Mouse (Mus musculus): ENCODE measurements at regions not wholly inside any gene's neighbourhood (a gene's known extent, or its start where the extent isn't known, plus 50 kb on each side); places are given as distances from the start of the nearest gene placed in this dataset.

DNA sequence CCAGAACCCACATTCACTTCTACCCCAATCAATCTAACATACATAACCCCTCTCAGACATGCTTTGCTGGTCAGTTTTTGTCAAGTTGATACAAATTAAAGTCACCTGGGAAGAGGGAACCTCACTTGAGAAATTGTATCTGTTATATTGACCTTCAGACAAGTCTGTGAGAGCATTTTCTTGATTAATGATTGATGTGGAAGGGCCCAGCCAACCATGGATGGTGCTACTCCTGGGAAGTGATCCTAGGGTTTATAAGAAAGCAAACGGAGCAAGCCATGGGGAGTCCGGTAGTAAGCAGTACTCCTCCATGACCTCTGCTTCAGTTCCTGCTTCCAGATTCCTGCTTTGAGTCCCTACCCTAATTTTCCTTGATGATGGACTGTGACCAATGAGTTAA, 116.6 kb upstream of the Tcerg1l start:
- H3K27me3 ChIP-seq (ENCODE audit: control insufficient read depth, insufficient read depth, low read length), result no peaks in the 10 kb centered on the region
- no peak overlapping the region for H3K4me2 ChIP-seq (ENCODE audit: low read depth, low read length)
- no peak overlapping the region for H3K27ac ChIP-seq (ENCODE audit: low read depth)
- H3K4me3 ChIP-seq (ENCODE audit: low read depth, low read length), result no peak overlapping the region
- DNase-seq (ENCODE audit: low spot score) (no peak), ATAC-seq (ENCODE audit: insufficient read depth, low read depth) (no peak)
- TF ChIP-seq EP300 (IDR thresholded peaks at IDR 0.05; ENCODE audit: low read depth), result no peak
- TF ChIP-seq CTCF (IDR thresholded peaks at IDR 0.05; ENCODE audit: low read depth), result no peak
- no peak overlapping the region for H3K9ac ChIP-seq (replicated peaks; ENCODE audit: low read depth, low read length)
- H3K9me3 ChIP-seq (replicated peaks; ENCODE audit: control insufficient read depth, low read length), result no peaks in the 10 kb centered on the region
- H3K36me3 ChIP-seq (replicated peaks; ENCODE audit: control insufficient read depth, insufficient read depth, low read length), result no peaks in the 10 kb centered on the region
- no peaks in the 10 kb centered on the region for H3K4me1 ChIP-seq (ENCODE audit: control insufficient read depth, insufficient read depth)
- WGBS, result 89% methylated on average over 2 of the region's 2 CpGs

DNA sequence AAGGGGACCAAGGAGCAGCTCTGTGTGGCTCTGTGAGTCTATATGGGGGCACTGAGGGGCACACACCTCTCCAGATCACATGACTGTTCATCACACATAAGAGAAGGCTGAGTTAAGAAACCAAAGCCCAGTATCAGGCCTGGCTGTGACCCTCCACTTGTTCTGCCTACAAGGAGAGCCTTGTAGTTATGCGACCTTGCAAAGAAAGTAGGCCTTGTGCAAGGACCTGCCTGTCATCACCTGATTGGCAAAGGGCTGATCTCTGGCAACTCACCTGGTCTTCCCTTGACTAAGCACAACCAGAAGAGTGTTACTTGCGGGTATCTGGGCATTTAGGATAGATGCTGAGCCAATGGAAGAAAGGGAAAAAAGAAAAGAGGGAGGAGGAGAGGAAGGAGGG, 107.7 kb upstream of the Tcerg1l start:
- Histone ChIP-seq H3K27ac (ENCODE audit: low read depth) (no peak overlapping the region), H3K4me1 (ENCODE audit: control insufficient read depth, insufficient read depth) (no peaks in the 10 kb centered on the region), H3K36me3 (replicated peaks; ENCODE audit: control insufficient read depth, insufficient read depth, low read length) (no peaks in the 10 kb centered on the region), H3K4me3 (ENCODE audit: low read depth, low read length) (no peak overlapping the region), H3K27me3 (ENCODE audit: control insufficient read depth, insufficient read depth, low read length) (no peaks in the 10 kb centered on the region), H3K9ac (replicated peaks; ENCODE audit: low read depth, low read length) (no peak overlapping the region), H3K9me3 (replicated peaks; ENCODE audit: control insufficient read depth, low read length) (no peaks in the 10 kb centered on the region), H3K4me2 (ENCODE audit: low read depth, low read length) (no peak overlapping the region)
- 51% methylated on average over 2 of the region's 2 CpGs for WGBS
- TF ChIP-seq EP300 (IDR thresholded peaks at IDR 0.05; ENCODE audit: low read depth), result no peak
- no peak for TF ChIP-seq CTCF (IDR thresholded peaks at IDR 0.05; ENCODE audit: low read depth)
- ATAC-seq (ENCODE audit: insufficient read depth, low read depth), result no peak
- no peak for DNase-seq (ENCODE audit: low spot score)

DNA sequence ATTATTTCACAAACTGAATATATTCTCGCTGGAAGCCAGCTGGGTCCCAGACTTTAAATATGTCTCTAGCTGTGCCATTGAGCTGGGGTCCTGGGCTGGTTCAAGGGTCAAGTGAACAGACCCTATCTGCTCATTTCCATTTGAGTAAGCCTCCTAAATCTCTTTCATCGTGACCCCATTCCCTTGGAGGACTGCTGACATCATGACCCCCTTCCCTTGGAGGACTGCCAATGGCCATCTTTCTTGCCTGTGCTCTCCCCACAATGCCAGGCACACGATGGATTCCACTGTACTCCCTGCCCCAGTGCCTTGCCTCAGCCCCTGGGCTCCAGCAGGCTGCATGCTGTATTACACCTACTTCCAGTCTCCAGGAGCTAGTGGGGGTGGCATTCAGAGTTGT, 106.5 kb upstream of the Tcerg1l start:
- no peak overlapping the region for H3K4me2 ChIP-seq (ENCODE audit: low read depth, low read length)
- H3K36me3 ChIP-seq (replicated peaks; ENCODE audit: control insufficient read depth, insufficient read depth, low read length), result no peaks in the 10 kb centered on the region
- no peak overlapping the region for H3K4me3 ChIP-seq (ENCODE audit: low read depth, low read length)
- H3K27me3 ChIP-seq (ENCODE audit: control insufficient read depth, insufficient read depth, low read length), result no peaks in the 10 kb centered on the region
- no peak for DNase-seq (ENCODE audit: low spot score)
- no peak overlapping the region for H3K27ac ChIP-seq (ENCODE audit: low read depth)
- H3K9ac ChIP-seq (replicated peaks; ENCODE audit: low read depth, low read length), result no peak overlapping the region
- no peaks in the 10 kb centered on the region for H3K9me3 ChIP-seq (replicated peaks; ENCODE audit: control insufficient read depth, low read length)
- TF ChIP-seq CTCF (IDR thresholded peaks at IDR 0.05; ENCODE audit: low read depth), result no peak
- TF ChIP-seq EP300 (IDR thresholded peaks at IDR 0.05; ENCODE audit: low read depth), result no peak
- WGBS, result 60% methylated on average over 3 of the region's 3 CpGs
- no peak for ATAC-seq (ENCODE audit: insufficient read depth, low read depth)
- no peaks in the 10 kb centered on the region for H3K4me1 ChIP-seq (ENCODE audit: control insufficient read depth, insufficient read depth)

DNA sequence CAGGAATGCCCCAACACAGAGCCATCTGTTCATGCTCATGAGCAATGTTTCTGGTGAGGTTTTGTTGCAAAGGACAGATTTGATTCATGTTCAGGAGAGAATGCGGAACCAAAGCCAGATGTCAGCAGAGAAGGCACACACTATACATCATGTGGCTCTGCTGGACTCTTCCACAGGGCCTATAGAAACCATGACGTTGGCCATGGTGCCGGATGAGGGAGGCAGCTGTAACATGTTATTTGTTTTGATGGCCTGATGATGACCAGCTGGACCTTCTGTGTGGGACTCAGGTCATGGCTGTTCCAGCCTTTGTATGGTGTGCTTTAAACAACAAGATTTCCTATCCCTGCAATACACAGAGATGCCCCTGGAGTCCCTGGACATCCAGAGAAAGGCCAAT, 105.5 kb upstream of the Tcerg1l start:
- Histone ChIP-seq H3K4me2 (ENCODE audit: low read depth, low read length) (no peak overlapping the region), H3K4me3 (ENCODE audit: low read depth, low read length) (no peak overlapping the region), H3K36me3 (replicated peaks; ENCODE audit: control insufficient read depth, insufficient read depth, low read length) (no peaks in the 10 kb centered on the region), H3K4me1 (ENCODE audit: control insufficient read depth, insufficient read depth) (no peaks in the 10 kb centered on the region), H3K27ac (ENCODE audit: low read depth) (no peak overlapping the region), H3K9ac (replicated peaks; ENCODE audit: low read depth, low read length) (no peak overlapping the region), H3K27me3 (ENCODE audit: control insufficient read depth, insufficient read depth, low read length) (no peaks in the 10 kb centered on the region), H3K9me3 (replicated peaks; ENCODE audit: control insufficient read depth, low read length) (no peaks in the 10 kb centered on the region)
- ATAC-seq (ENCODE audit: insufficient read depth, low read depth) (no peak), DNase-seq (ENCODE audit: low spot score) (no peak)
- WGBS, result 68% methylated on average over 3 of the region's 3 CpGs
- no peak for TF ChIP-seq CTCF (IDR thresholded peaks at IDR 0.05; ENCODE audit: low read depth)
- no peak for TF ChIP-seq EP300 (IDR thresholded peaks at IDR 0.05; ENCODE audit: low read depth)

DNA sequence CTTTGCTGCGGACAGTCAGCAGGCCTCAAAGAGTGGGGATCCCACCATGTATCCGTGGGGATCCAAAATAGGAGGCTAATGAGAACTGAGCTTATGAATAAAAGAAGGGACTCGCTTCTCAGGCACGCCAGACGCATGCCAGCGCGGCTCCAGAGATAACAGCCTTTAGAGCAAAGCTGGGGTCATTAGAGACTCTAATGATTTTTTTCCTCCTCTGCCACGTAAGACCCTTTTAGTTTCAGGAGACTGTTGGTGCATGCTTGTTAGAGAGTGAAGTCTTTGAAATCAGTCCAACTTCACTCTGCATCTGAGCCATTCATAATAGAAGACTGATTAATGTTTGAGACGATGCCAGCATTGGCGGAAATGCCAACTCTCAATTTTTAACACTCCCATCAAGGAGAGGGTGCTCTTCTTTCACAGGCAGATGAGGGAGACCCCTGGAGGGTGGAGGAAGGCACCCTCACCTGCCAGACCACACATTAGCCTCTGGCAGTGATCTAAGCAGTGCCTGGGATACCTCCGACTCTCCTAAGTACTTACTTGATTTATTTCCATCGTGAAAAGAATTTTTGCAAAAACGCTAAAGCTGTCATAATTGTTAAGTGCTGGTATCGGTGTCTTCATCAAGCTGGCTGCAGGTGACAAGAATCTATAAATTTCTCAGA, 104.0 kb upstream of the Tcerg1l start:
- ATAC-seq (ENCODE audit: insufficient read depth, low read depth) (no peak), DNase-seq (ENCODE audit: low spot score) (no peak)
- H3K4me1 ChIP-seq (ENCODE audit: control insufficient read depth, insufficient read depth), result no peaks in the 10 kb centered on the region
- no peaks in the 10 kb centered on the region for H3K36me3 ChIP-seq (replicated peaks; ENCODE audit: control insufficient read depth, insufficient read depth, low read length)
- TF ChIP-seq CTCF (IDR thresholded peaks at IDR 0.05; ENCODE audit: low read depth), result no peak
- TF ChIP-seq EP300 (IDR thresholded peaks at IDR 0.05; ENCODE audit: low read depth), result no peak
- 54% methylated on average over 14 of the region's 14 CpGs for WGBS
- no peak overlapping the region for H3K27ac ChIP-seq (ENCODE audit: low read depth)
- H3K27me3 ChIP-seq (ENCODE audit: control insufficient read depth, insufficient read depth, low read length), result no peaks in the 10 kb centered on the region
- no peak overlapping the region for H3K4me3 ChIP-seq (ENCODE audit: low read depth, low read length)
- no peak overlapping the region for H3K9ac ChIP-seq (replicated peaks; ENCODE audit: low read depth, low read length)
- H3K9me3 ChIP-seq (replicated peaks; ENCODE audit: control insufficient read depth, low read length), result no peaks in the 10 kb centered on the region
- H3K4me2 ChIP-seq (ENCODE audit: low read depth, low read length), result no peak overlapping the region

DNA sequence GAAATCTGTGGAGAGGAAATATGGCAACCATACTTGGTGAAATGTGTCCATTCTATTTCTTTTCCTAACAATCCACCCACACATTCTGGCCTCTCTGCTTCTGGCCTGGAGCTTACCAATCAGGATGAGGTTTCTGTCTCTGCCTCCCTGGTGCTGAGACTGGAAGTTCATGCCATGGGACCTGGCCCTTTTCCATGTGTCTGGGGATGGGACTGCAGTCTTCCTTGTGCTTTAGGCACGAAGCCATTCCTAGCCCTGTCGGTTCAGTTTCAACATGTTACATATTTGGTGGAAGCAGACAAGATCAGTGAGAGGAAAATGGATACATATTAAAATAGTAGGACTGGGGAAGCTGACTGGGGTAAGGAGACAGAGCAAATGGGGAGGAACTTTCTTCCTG, 100.2 kb upstream of the Tcerg1l start:
- TF ChIP-seq EP300 (IDR thresholded peaks at IDR 0.05; ENCODE audit: low read depth) (no peak), CTCF (IDR thresholded peaks at IDR 0.05; ENCODE audit: low read depth) (no peak)

More for the DNA sequence above, 100.2 kb upstream of the Tcerg1l start:
- Histone ChIP-seq H3K4me3 (ENCODE audit: low read depth, low read length) (no peak overlapping the region), H3K27me3 (ENCODE audit: control insufficient read depth, insufficient read depth, low read length) (no peaks in the 10 kb centered on the region), H3K4me1 (ENCODE audit: control insufficient read depth, insufficient read depth) (no peaks in the 10 kb centered on the region), H3K9me3 (replicated peaks; ENCODE audit: control insufficient read depth, low read length) (no peaks in the 10 kb centered on the region), H3K36me3 (replicated peaks; ENCODE audit: control insufficient read depth, insufficient read depth, low read length) (no peaks in the 10 kb centered on the region), H3K4me2 (ENCODE audit: low read depth, low read length) (no peak overlapping the region), H3K9ac (replicated peaks; ENCODE audit: low read depth, low read length) (no peak overlapping the region), H3K27ac (ENCODE audit: low read depth) (no peak overlapping the region)
- ATAC-seq (ENCODE audit: insufficient read depth, low read depth), result no peak
- WGBS, result 62% methylated on average over 2 of the region's 2 CpGs
- no peak for DNase-seq (ENCODE audit: low spot score)

All from heart, postnatal 0 days (tissue).